28 mouse cellular contexts compared by ENCODE assay signal in genomic region chr14:119815616-119816015, GRCm38 (mm10).
A peak's percentile ranks its signal among the peaks of the same experiment; 100 is the strongest.
DNase-seq lines count a peak whose midpoint lies in the region; ATAC-seq and TF ChIP-seq lines count a peak whose summit lies in the region.
"Had no signal": no experiment of that assay in that cellular context is flagged by ENCODE, and none has a peak within 500 bp of the region (broad histone marks: within the 10 kb centered on the region; RNA-seq: fewer than 3 reads in every experiment).

No protein-coding gene starts in this region.

- no peaks in the 10 kb centered on the region for H3K27me3 ChIP-seq in liver, adult 2 months (ENCODE audit: control insufficient read depth, insufficient read depth, low read length)
- H3K27me3 ChIP-seq in liver, embryonic 11.5 days (replicated peaks; ENCODE audit: control insufficient read depth, insufficient read depth, low read length): no peaks in the 10 kb centered on the region
- no peaks in the 10 kb centered on the region for H3K27me3 ChIP-seq in kidney, embryonic 15.5 days
- H3K27me3 ChIP-seq: embryonic facial prominence, embryonic 13.5 days; forebrain, embryonic 13.5 days; heart, embryonic 13.5 days had no signal

- H3K27ac ChIP-seq in liver, adult 2 months (replicated peaks; ENCODE audit: insufficient read depth, low read depth, low read length): no peak overlapping the region
- H3K27ac ChIP-seq in liver, embryonic 11.5 days (ENCODE audit: low read depth, low read length): no peak overlapping the region
- H3K27ac ChIP-seq in kidney, embryonic 15.5 days: no peak overlapping the region
- H3K27ac ChIP-seq: embryonic facial prominence, embryonic 10.5 days; embryonic facial prominence, embryonic 13.5 days; forebrain, embryonic 13.5 days; gastrocnemius, adult 2 months; heart, adult 2 months; heart, embryonic 10.5 days; heart, embryonic 13.5 days; hindbrain, embryonic 14.5 days; hindbrain, postnatal 0 days had no signal

- peak; percentile 77 to 82 for DNase-seq in adrenal gland, adult (ENCODE audit: inconsistent age in 2 of 2, low spot score in 1 of 2)
- DNase-seq in adrenal gland, postnatal 4 days (ENCODE audit: low spot score in 2 of 2): no peak
- peak; percentile 60 for DNase-seq in liver, adult 2 months (ENCODE audit: extremely low read depth, low read depth, low spot score)
- no peak for DNase-seq in liver, embryonic 11.5 days (ENCODE audit: low spot score)
- peak; percentile 55 for DNase-seq in adrenal gland, postnatal 25 days
- no peak for DNase-seq in left cerebral cortex, postnatal 36 days (ENCODE audit: low spot score in 2 of 2)
- DNase-seq: cerebellum, adult 11-12 months; cerebellum, adult 8-10 months; cerebellum, postnatal 36 days; embryo, embryonic 11 days; gastrocnemius, adult 2 months; gastrocnemius, postnatal 14 days; heart, adult 2 months; heart, postnatal 14 days; heart, postnatal 4 days had no signal

- no peaks in the 10 kb centered on the region for H3K79me2 ChIP-seq in liver, adult 2 months (ENCODE audit: control insufficient read depth, insufficient read depth, low read length)

- no peaks in the 10 kb centered on the region for H3K36me3 ChIP-seq in liver, adult 2 months (ENCODE audit: control insufficient read depth, insufficient read depth, low read length)
- no peaks in the 10 kb centered on the region for H3K36me3 ChIP-seq in liver, embryonic 11.5 days (ENCODE audit: control insufficient read depth, insufficient read depth, low read length)
- H3K36me3 ChIP-seq in kidney, embryonic 15.5 days: no peaks in the 10 kb centered on the region
- H3K36me3 ChIP-seq: embryonic facial prominence, embryonic 10.5 days; embryonic facial prominence, embryonic 13.5 days; heart, embryonic 10.5 days; heart, embryonic 13.5 days had no signal

- TF ChIP-seq CTCF in liver, adult 2 months (IDR thresholded peaks at IDR 0.05; ENCODE audit: low read depth, low read length): no peak

- WGBS in liver, adult 2 months: 44% methylated on average over 5 of the region's 5 CpGs
- 70% methylated on average over 5 of the region's 5 CpGs for WGBS in liver, embryonic 11.5 days
- 74% methylated on average over 5 of the region's 5 CpGs for WGBS in kidney, embryonic 15.5 days

- intact Hi-C loops in left cerebral cortex, postnatal 36 days (cut with DNase I): no loop called here

- no peak overlapping the region for H3K4me2 ChIP-seq in liver, embryonic 11.5 days
- no peak overlapping the region for H3K4me2 ChIP-seq in kidney, embryonic 15.5 days
- H3K4me2 ChIP-seq: embryonic facial prominence, embryonic 13.5 days; forebrain, embryonic 13.5 days; heart, embryonic 13.5 days; hindbrain, embryonic 14.5 days had no signal

- no peak overlapping the region for H3K4me3 ChIP-seq in liver, adult 2 months (ENCODE audit: insufficient read depth, low read depth, low read length)
- no peak overlapping the region for H3K4me3 ChIP-seq in liver, embryonic 11.5 days (ENCODE audit: low read depth, low read length)
- H3K4me3 ChIP-seq in kidney, embryonic 15.5 days (replicated peaks): no peak overlapping the region
- H3K4me3 ChIP-seq: embryonic facial prominence, embryonic 10.5 days; embryonic facial prominence, embryonic 13.5 days; erythroblast, embryonic 14.5 days; forebrain, embryonic 13.5 days; gastrocnemius, adult 2 months; heart, adult 2 months; heart, embryonic 10.5 days; heart, embryonic 13.5 days had no signal

- no peaks in the 10 kb centered on the region for H3K4me1 ChIP-seq in liver, adult 2 months (ENCODE audit: control insufficient read depth, insufficient read depth, low read length)
- H3K4me1 ChIP-seq in liver, embryonic 11.5 days (replicated peaks; ENCODE audit: control insufficient read depth, insufficient read depth, low read length): no peaks in the 10 kb centered on the region
- no peaks in the 10 kb centered on the region for H3K4me1 ChIP-seq in kidney, embryonic 15.5 days
- H3K4me1 ChIP-seq: embryonic facial prominence, embryonic 10.5 days; embryonic facial prominence, embryonic 13.5 days; heart, embryonic 10.5 days; heart, embryonic 13.5 days had no signal

- no peaks in the 10 kb centered on the region for H3K9me3 ChIP-seq in liver, embryonic 11.5 days (ENCODE audit: control insufficient read depth, low read length)
- H3K9me3 ChIP-seq in kidney, embryonic 15.5 days (replicated peaks): no peaks in the 10 kb centered on the region
- H3K9me3 ChIP-seq: embryonic facial prominence, embryonic 10.5 days; embryonic facial prominence, embryonic 13.5 days; forebrain, embryonic 13.5 days; heart, embryonic 10.5 days; heart, embryonic 13.5 days had no signal

- no peak for ATAC-seq in liver, embryonic 11.5 days (replicated peaks; ENCODE audit: low FRiP score)
- ATAC-seq in kidney, embryonic 15.5 days (replicated peaks; ENCODE audit: low FRiP score): no peak
- ATAC-seq: activated CD4-positive, CD25-positive, alpha-beta regulatory T cell, adult 4 months; forebrain, embryonic 13.5 days; forebrain, embryonic 16.5 days; hindbrain, postnatal 0 days; inflammation-experienced regulatory T-cells, adult 6 months; intestine, embryonic 16.5 days had no signal

- H3K9ac ChIP-seq in liver, adult 2 months (ENCODE audit: low read depth, low read length): no peak overlapping the region
- no peak overlapping the region for H3K9ac ChIP-seq in liver, embryonic 11.5 days (ENCODE audit: low read depth, low read length)
- no peak overlapping the region for H3K9ac ChIP-seq in kidney, embryonic 15.5 days
- H3K9ac ChIP-seq: embryonic facial prominence, embryonic 13.5 days; forebrain, embryonic 13.5 days; heart, embryonic 13.5 days; hindbrain, embryonic 14.5 days had no signal

- no peak for TF ChIP-seq POLR2A in liver, adult 2 months (IDR thresholded peaks at IDR 0.05; ENCODE audit: extremely low read depth, insufficient read depth, low read length)

Comparison
In these comparisons a context has a peak if more than half of its experiments do, and no peak if none do; other contexts are left out.
1. DNase-seq: peak in adrenal gland, adult (2 of 2), liver, adult 2 months (single experiment) and adrenal gland, postnatal 25 days (single experiment); none in adrenal gland, postnatal 4 days (0 of 2), liver, embryonic 11.5 days (single experiment) and left cerebral cortex, postnatal 36 days (0 of 2).